Mouse (Mus musculus) monocyte, adult 2 months (primary cell): ENCODE data around the gene Myh7.
"Not testable (repeated sequence)": the region's sequence is repeated elsewhere in the genome, so short reads cannot be mapped to it uniquely, and the experiment has no call there.

Experiments used
- DNase-seq, 2 experiments: peaks; one replicate each; pipeline ENCODE4 v3.0.0; 2022; ENCODE audit warnings: low spot score in 2 of 2, low read depth in 1 of 2

Gene Myh7

GRCm38 (mm10) chr14:54968344-54968743 lies 26.1 kb downstream of the Myh7 start:
- no peak for DNase-seq

GRCm38 (mm10) chr14:54967874-54968273 lies 26.6 kb downstream of the Myh7 start:
- DNase-seq = no peak

GRCm38 (mm10) chr14:54966320-54966977 lies 28.0 kb downstream of the Myh7 start, which contains the start of gene Myh6:
TSS of gene Myh6 (minus strand) at chr14:54966927.
- no peak for DNase-seq

- no peak for DNase-seq
Measured at GRCm38 (mm10) chr14:54965631-54966030, 28.8 kb downstream of the Myh7 start.

- no peak for DNase-seq
Measured at GRCm38 (mm10) chr14:54965044-54965443, 29.4 kb downstream of the Myh7 start.

GRCm38 (mm10) chr14:54963727-54964126 lies 30.7 kb downstream of the Myh7 start:
- DNase-seq = no peak

- DNase-seq = no peak
Measured at GRCm38 (mm10) chr14:54962714-54963113, 31.7 kb downstream of the Myh7 start.

GRCm38 (mm10) chr14:54961487-54961886 lies 32.9 kb downstream of the Myh7 start:
- no peak for DNase-seq

GRCm38 (mm10) chr14:54960769-54961168 lies 33.7 kb downstream of the Myh7 start:
- DNase-seq = no peak

GRCm38 (mm10) chr14:54959853-54960613 lies 34.4 kb downstream of the Myh7 start:
- not testable (repeated sequence) for DNase-seq

- no peak for DNase-seq
Measured at GRCm38 (mm10) chr14:54959197-54959596, 35.2 kb downstream of the Myh7 start.

- DNase-seq = no peak
Measured at GRCm38 (mm10) chr14:54958503-54958902, 35.9 kb downstream of the Myh7 start.

- no peak for DNase-seq
Measured at GRCm38 (mm10) chr14:54956533-54956932, 37.9 kb downstream of the Myh7 start.

- no peak for DNase-seq
Measured at GRCm38 (mm10) chr14:54955481-54955880, 38.9 kb downstream of the Myh7 start.

GRCm38 (mm10) chr14:54954474-54954873 lies 40.0 kb downstream of the Myh7 start:
- no peak for DNase-seq

GRCm38 (mm10) chr14:54953664-54954206 lies 40.7 kb downstream of the Myh7 start:
- DNase-seq = no peak

GRCm38 (mm10) chr14:54951587-54951986 lies 42.8 kb downstream of the Myh7 start:
- no peak for DNase-seq

GRCm38 (mm10) chr14:54950493-54950892 lies 43.9 kb downstream of the Myh7 start:
- DNase-seq = no peak

- DNase-seq = no peak
Measured at GRCm38 (mm10) chr14:54948781-54949180, 45.6 kb downstream of the Myh7 start.

- DNase-seq = not testable (repeated sequence)
Measured at GRCm38 (mm10) chr14:54947008-54947407, 47.4 kb downstream of the Myh7 start.

- no peak for DNase-seq
Measured at GRCm38 (mm10) chr14:54945975-54946704, 48.3 kb downstream of the Myh7 start.

- no peak for DNase-seq
Measured at GRCm38 (mm10) chr14:54944939-54945338, 49.5 kb downstream of the Myh7 start.
